Mouse (Mus musculus): ENCODE measurements around the gene Ube4a.
"Not testable (repeated sequence)": the region's sequence is repeated elsewhere in the genome, so short reads cannot be mapped to it uniquely, and the experiment has no call there.

The Ube4a gene

DNA sequence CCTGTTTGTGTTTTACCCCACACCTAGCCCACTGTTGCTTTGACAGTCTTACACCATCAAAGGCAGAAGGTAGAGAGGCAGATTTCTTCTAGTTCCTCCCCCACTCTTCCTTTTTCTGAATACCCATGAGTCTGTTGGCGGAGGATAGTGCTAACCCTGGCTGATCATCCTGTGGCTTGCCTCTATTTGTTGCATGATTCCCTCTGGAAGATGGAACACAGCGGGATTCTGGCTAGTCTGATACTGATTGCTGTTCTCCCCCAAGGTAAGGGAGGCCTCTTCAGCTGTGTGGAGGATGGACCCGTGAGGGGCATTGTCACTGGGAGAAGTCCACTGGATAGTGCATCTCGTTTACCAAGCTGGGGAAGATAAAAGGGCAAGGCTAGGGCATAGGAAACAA is 16.3 kb upstream of the Ube4a start, which contains the start of gene Cd3d:
Gene Cd3d, plus strand, starts transcription at position 111 of the 400 bp plus-strand sequence.
- in situ Hi-C loops (cut with MboI, MseI): no loop called here

DNA sequence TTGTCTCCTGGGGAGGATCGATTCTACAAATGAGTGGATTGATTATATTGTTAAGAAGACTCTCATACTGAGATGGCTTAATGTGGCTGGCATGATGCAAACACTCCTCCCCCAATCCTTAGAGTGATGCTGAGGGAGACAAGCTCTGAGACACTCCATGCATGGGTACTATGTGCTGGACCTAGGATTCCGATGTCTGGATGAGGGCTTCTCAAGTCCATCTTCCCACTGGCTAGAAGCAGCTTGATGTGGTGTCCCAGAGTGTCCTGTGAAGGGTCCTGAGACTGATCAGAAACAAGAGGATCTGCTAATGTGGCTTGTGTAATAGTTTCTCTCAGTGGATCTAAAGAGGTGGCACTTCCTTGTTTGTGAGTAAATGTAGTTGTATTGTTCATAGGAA is 15.7 kb upstream of the Ube4a start:
- in situ Hi-C loops (cut with MboI, MseI): no loop called here

DNA sequence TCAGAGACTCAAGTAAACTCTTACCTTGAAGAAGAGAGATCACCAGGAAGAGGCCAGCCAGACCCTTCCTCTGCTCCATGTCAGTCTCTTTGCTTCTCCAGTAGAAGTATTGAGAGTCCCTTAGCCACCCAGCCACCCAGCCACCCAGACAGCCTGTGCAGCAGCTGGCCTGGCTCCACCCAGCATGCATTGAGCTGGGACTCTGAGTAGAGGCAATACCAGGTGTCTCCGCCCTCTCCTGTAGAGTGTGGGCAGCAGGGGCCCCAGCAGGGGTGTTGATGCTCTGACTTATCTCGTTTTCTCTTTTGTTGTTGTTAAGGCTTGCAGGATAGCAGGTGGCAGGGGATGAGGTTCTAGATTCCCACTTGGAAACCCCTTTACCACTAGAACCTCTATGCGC is 14.8 kb upstream of the Ube4a start, which contains the start of gene Cd3g:
Gene Cd3g, minus strand, starts transcription at position 190 of the 400 bp plus-strand sequence.
- in situ Hi-C loops (cut with MboI, MseI): no loop called here

DNA sequence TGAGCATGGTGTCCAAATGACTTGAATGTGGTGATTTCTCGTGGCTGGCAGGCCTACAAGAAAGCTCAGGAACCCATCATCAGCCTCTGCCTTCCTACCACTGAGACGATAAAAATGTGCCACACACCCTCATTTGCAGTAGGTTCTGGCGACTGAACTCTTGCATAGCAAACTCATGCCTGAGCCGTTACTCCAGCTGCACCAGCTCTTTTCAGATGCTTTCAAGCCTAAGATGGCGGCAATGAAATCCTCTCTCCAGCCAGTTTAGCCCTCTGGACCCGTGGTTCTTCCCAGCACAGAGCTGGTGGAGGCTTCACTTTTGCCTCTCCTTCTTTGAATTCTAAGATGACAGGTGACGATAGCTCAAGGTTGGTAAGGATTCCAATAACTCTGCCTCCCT is 14.4 kb upstream of the Ube4a start:
- in situ Hi-C loops (cut with MboI, MseI): no loop called here

DNA sequence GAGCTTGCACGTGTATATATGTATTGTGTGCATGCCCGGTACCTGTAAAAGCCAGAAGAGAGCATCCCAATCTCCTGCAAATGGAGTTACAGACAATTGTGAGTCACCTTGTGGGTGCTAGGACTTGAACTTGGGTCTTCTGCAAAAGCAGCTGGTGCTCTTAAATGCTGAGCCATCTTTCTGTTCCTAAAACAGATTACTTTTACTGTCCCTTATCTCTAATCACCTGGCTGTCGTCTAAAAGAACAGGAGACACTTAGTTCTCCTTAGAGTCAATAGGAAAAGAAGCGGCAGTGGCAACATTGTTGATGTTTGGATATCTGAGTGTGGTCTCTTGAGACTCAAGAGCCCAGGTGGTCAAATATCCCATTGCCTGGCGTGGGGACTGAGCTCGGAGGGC is 12.4 kb upstream of the Ube4a start:
- in situ Hi-C loops (cut with MboI, MseI): no loop called here

DNA sequence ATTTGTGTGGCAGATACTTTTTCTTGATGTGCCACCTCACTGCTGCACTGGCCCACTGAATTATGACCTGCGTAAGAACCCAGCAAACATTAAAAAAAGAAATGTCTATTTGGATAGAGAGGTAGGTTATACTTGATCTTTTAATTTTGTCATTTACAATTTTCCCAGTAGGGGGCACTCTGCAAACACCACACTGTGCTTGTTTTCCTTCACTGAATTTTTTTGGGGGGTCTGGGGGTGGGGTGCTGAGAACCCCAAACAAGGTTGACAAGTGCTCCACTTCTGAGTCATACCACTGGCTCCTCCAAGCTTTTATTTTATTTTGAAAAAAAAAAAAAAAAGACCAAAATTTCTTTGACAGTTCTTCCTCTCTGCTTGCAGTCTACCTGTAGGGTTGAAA is 4.0 kb upstream of the Ube4a start:
- in situ Hi-C loops (cut with MboI, MseI): no loop called here

DNA sequence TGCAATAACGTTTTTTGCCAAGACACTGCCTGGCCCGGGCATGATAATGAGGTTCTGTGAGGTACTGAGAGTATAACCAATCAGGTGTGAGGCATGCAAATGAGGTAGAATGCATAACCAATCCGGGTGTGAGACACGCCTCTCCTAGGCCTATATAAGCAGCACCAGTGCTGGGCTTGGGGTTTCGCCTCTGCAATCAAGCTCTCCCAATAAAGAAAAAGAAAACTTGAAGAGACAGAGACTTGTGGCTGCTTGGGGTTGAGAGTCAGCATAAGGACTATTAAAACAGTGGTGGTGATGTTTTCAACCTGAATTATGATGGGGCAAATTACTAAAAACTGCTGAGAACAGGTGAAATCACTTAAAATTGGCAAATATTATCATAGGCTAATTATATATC is 2.4 kb upstream of the Ube4a start:
- in situ Hi-C loops (cut with MboI, MseI): not testable (repeated sequence)

DNA sequence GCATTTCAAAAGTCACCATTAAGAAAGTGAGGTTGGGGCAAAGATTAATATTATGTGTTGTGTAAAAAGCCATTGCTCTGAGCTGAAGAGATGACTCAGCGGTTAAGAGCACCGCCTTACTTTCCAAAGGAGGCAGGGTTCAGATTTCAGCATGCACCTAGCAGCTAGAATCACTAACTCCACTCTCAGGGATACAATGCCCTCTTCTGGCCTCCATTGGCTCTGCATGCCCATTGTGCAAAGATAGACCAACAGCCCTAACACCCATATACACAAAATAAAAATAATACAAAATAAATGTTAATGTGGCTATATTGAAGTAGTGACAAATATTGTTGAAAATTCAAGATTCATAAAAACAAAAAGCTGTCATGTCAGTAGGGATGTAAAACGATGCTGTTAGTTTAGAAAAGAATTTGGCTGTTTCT is 1.4 kb upstream of the Ube4a start:
- in situ Hi-C loops (cut with MboI, MseI): no loop called here

DNA sequence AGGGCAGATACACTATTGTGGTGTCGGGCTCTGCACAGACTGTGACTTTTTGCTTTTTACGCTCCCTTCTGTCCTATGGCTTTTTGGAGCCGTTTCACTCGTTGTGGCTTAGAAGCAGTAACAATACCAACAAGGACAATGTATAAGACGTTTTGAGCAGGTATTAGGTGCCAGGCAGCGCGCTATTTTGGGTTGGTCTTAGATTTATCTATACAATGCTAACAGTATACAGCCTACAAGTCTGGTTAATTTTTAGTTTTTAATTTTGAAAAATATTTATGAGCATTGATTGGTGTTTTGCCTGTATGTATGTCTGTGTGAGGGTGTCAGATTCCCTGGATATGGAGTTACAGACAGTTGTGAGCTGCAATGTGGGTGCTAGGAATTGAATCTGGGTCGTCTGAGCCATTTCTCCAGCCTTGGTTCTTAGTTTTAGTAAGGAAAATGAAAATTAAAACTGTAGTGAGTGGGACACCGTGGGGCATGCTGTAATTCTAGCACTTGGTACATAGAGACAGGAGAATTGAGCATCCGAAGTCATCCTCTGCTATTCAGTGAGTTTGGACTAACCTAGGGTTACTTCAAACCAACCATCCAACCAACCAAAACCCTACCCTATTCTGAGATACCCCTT is 550 bp upstream of the Ube4a start:
- in situ Hi-C loops (cut with MboI, MseI): no loop called here

DNA sequence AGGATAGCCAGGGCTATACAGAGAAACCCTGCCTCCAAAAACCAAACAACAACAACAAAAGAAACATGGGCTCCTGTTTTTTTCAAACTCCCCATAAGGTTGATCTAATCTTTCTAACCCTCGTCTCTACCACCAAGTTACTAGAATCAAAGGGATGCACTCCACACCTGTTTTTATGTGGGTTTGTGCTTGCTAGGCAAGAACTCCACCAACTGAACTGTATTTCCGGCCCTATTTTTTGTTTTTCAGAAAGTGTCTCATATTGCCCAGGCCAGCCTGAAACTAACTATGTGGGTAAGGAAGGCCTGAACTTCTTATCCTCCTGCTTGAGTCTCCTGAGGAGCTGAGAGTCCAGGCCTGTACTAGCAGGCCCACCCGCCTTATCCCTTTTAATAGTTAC is 11.0 kb downstream of the Ube4a start:
- in situ Hi-C loops (cut with MboI, MseI): no loop called here

DNA sequence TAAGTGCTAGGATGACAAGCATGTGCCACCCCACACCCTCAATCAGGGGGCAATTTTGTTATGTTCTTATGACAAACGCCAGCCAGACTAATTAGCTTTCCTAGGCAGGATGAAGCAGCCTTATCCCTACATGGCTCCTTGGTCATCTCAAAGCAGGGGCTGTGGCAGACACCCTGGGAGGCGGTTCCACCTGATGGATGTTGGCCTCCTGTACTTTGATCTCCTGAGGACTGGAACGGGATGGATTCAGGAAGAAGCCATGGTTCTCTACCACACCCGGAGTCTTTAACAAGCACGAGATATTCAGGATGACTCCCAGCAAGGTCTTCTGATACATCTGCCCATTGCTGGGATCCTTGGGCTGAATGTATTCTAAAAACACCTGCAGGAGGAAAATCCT is 17.6 kb downstream of the Ube4a start:
- in situ Hi-C loops (cut with MboI, MseI): no loop called here

DNA sequence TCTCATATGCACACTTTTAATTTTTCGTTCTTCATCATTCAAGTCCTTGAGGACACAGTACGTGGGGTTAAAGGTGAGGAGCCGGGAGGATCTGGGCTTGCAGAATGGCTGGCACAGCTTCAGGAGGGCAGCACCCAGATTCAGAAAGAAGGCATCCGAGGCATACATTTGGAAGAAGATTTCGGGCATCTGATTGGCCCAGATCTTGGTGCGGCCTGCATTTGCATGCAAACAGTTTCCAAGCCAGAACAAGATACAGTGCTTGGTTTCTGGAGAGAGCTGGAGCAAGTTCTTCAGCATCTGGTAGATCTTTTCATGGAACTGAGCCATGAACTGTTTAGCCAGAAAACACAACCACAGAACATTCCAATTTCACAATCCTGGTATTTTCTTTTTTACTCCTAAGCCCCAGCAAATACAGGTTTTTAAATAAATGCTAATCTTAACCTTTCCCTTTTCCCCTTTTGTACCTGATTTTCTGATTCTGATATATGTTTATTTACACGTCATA is 19.2 kb downstream of the Ube4a start:
- in situ Hi-C loops (cut with MboI, MseI): no loop called here

DNA sequence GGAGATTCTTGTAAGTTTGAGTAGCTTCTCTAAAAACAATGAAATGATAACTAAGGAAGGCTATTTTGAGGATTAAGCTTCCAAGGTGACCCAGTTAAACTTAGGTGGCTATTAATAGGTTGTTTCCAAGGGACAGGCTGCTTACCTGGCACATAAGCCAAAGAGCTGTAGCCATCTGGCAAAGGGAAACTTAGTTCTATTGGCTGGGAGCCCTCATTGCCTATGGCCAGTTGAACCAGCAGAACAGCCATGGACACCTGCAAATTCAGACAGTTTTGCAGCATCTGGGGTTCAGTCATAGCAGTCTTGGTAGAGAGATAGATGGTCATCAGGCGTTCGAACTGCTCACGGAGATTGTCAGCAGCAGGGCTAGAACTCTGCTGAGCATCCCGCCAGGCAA is 23.0 kb downstream of the Ube4a start:
- in situ Hi-C loops (cut with MboI, MseI): no loop called here

DNA sequence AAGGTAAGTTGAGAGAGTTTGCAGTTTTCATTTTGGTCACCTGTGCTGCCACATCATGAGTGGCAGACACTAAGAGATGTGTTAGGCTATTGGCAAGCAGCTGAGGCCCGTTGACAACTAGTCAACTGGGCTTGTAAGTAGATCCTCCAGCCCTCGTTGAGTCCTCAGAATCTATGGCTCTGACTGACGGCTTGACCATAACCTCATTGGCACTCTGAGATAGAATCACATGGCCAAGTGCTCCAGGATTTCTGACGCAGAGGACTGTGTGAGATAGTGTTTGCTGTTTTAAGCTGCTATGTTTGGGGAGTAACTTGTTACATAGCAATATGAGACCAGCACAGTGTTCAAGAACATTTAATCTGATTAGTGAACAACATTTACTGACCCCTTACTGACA is 23.6 kb downstream of the Ube4a start:
- in situ Hi-C loops (cut with MboI, MseI): no loop called here

DNA sequence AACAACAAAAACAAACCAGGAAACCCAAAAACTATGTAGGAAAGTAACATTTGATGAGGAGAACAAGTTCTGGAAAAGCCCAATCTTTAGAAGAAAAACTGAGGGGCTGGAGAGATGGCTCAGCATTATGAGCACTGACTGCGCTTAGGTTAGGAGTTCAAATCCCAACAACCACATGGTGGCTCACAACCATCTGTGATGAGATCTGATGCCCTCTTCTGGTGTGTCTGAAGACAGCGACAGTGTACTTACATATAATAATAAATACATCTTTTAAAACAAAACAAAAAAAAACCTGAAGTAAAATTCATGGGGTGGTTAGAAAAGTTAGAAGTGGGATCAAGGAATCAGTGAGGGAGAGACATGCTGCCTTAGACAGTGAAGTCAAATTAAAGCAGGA is 43.9 kb downstream of the Ube4a start:
- in situ Hi-C loops (cut with MboI, MseI): no loop called here

DNA sequence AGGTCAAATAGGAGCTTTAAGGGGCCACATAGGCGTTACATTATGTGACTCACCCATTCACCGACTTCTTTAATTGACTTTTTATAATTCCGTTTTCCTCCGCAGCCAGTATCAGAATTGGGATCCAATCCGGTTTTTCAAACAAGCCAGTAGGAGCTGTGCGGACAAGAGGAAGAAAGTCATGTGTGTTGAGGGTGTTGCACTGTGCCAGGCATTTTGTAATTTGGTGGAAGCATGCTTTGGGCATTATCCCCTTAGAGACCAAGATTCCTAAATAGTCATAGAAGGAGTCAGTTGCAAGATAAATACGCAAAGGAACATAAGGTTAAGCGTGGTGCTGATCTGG is 44.3 kb downstream of the Ube4a start:
- in situ Hi-C loops (cut with MboI, MseI): no loop called here

DNA sequence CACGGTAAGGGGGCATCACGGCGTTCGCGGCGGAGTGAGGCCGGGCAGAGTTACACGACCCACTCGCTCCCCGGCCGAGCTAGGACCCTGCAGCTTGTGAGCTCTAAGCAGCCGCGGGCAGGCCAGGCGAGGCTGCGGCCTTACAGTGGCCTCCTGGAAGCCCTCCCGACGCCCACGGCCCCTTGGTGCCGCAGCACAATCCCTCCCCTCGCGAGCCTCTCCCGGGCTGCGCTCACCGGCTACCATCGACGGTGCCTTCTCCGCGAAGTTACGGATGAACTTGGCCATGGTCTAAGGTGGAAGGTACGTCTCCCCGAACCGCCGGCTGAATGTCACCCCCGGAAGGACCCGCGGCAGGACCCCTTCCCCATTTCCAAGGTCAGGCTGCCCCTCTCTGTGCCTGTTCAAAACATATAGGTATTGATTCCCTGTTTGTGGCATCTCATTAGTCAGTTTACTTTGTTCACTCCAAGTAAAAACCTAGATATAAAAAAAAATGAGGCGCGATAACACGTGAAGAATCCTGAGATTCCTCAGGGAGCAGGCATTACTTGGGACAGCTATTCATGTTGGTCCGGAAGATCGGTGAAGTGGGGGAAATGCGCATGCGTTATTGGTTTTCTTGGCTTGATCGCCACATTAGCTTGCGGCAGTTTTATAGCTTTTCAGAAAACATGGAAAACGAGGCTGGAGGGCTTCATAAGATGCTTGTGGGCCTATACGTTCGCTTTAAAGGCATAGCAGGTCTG is 44.9 kb downstream of the Ube4a start, which contains the start of gene Atp5l:
Gene Atp5l, minus strand, starts transcription at position 369 of the 749 bp plus-strand sequence.
- in situ Hi-C loops (cut with MboI, MseI): no loop called here

DNA sequence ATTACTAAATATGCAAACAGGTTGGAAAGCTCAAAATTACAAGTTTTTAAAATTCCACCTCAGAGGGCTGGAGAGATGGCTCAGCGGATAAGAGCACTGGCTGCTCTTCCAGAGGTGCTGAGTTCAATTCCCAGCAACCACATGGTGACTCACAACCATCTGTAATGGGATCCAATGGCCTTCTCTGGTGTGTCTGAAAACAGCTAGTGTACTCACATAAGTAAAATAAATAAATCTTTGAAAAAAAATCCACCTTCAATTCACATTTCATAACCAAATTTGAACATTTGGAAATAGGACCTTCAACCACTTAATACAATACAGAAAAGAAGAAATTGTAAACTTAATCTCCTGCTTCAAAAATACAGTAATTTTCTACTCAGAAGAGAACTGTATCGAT is 45.8 kb downstream of the Ube4a start:
- in situ Hi-C loops (cut with MboI, MseI): loop anchor here (5.0 kb wide), 1 partner anchor 52 kb away; no protein-coding TSS in a partner anchor

DNA sequence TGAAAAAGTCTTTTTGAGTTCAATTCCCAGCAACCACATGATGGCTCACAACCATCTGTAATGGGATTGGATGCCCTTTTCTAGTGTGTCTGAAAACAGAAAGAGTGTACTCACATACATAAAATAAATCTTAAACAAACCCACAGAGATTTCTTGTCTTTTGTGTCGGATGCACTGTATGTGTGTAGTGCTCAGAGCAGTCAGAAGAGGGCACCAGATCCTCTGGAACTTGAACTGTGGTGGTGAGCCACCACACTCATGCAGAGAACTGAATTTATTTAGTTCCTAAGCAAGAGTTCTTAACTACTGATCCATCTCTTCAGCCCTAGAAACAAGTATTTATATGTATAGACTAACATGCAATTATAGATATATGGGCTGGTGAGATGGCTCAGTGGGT is 49.2 kb downstream of the Ube4a start:
- in situ Hi-C loops (cut with MboI, MseI): loop anchor here (5.0 kb wide), 1 partner anchor 49 kb away; no protein-coding TSS in a partner anchor

DNA sequence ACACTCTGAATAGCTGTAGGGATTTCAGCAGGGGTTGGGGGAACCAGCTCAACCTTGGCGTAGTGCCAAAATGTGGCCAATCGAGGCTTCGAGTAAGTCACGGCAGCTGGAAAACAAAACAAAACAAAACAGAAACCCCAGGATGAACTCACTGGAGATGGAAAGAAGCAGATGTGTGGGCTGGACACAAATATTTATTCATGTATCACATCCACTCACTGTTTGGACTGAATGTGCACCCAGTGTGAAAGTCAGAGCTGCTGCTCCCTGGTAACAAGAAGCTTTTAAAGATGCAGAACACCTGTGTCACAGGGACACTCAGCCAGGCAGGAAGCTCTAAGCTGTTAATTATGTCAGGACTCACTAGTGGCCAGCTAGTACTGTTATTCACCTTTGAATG is 50.7 kb downstream of the Ube4a start:
- in situ Hi-C loops (cut with MboI, MseI): loop anchor here (5.0 kb wide), 1 partner anchor 47 kb away; no protein-coding TSS in a partner anchor

DNA sequence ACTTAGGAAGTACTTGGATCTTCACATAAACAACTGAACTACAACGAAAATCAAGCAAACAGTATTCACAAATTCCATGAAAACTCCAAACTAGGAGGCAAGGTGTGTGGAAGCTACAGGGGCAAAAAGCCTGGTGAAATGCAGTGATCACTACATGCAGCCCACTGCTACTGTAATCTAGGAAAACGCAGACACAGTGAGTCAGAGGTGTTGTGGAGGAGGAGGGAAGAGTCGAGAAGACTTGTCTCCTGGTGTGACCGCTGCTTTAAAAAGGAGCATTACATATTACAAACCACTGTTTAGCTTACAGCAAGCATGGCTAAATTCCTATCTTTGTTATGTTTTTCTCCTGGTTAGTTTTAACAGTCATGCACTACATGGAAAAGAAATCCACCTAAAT is 54.0 kb downstream of the Ube4a start:
- in situ Hi-C loops (cut with MboI, MseI): no loop called here

DNA sequence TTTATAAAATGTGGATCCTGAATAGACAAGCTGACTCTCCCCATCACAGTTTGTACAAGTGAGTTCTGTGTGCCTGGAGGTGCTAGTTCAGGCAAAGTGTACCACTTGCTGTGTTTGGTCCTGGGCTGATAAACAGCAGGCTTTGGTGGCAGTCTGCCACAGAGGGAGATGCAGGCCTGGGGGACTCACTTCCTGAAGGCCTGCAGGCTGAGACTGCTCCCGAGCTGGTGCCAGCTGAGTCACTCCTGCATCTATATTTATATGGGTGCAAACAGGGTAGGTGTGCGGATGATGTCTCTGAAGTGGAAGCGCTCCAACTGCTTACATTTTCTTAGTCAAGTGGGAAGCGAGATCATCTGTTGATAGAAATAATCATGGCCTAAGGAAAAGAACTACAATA is 59.8 kb downstream of the Ube4a start:
- in situ Hi-C loops (cut with MboI, MseI): no loop called here

DNA sequence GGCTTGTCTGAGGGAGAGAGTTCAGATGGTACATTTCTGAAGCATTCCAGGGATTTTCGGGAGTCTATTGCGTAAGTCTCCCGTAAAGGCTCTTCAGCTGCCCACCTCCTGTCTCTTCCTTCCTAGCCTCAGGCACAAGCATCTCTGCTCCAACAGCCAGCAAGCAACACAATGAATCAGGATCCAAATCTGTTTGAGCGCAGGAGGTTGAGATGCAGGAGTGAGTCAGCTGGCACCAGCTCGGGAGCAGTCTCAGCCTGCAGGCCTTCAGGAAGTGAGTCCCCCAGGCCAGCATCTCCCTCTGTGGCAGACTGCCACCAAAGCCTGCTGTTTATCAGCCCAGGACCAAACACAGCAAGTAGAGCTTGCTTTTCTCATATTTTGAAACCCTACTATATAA is 60.4 kb downstream of the Ube4a start:
- in situ Hi-C loops (cut with MboI, MseI): no loop called here

Measured in T-helper 2 cell (primary cell).